22 mouse cellular contexts compared by ENCODE assay signal in genomic region chr16:47568051-47568450, GRCm38 (mm10).
"Had no signal": no experiment of that assay in that cellular context is flagged by ENCODE, and none has a peak within 500 bp of the region (broad histone marks: within the 10 kb centered on the region; RNA-seq: fewer than 3 reads in every experiment).

No protein-coding gene starts in this region.

- H3K27me3 ChIP-seq: embryonic facial prominence, embryonic 12.5 days; embryonic facial prominence, embryonic 13.5 days; embryonic facial prominence, embryonic 15.5 days; forebrain, embryonic 12.5 days; forebrain, embryonic 13.5 days; forebrain, embryonic 15.5 days; heart, embryonic 12.5 days had no signal

- H3K27ac ChIP-seq: embryonic facial prominence, embryonic 10.5 days; embryonic facial prominence, embryonic 12.5 days; embryonic facial prominence, embryonic 13.5 days; embryonic facial prominence, embryonic 15.5 days; forebrain, embryonic 10.5 days; forebrain, embryonic 12.5 days; forebrain, embryonic 13.5 days; forebrain, embryonic 15.5 days; gastrocnemius, adult 2 months; heart, adult 2 months; heart, embryonic 10.5 days had no signal

- DNase-seq: cerebellum, adult 8-10 months; embryo, embryonic 11 days; forebrain, postnatal 0 days; gastrocnemius, adult 2 months; gastrocnemius, postnatal 10 days; gastrocnemius, postnatal 14 days; gastrocnemius, postnatal 25 days; gastrocnemius, postnatal 36 days; heart, adult 11 months; heart, adult 18-20 months; heart, adult 2 months had no signal

- H3K36me3 ChIP-seq: embryonic facial prominence, embryonic 10.5 days; embryonic facial prominence, embryonic 12.5 days; embryonic facial prominence, embryonic 13.5 days; embryonic facial prominence, embryonic 15.5 days; forebrain, embryonic 10.5 days; forebrain, embryonic 12.5 days; forebrain, embryonic 15.5 days; heart, embryonic 10.5 days; heart, embryonic 12.5 days had no signal

- H3K4me1 ChIP-seq: embryonic facial prominence, embryonic 10.5 days; embryonic facial prominence, embryonic 12.5 days; embryonic facial prominence, embryonic 13.5 days; embryonic facial prominence, embryonic 15.5 days; forebrain, embryonic 10.5 days; forebrain, embryonic 12.5 days; forebrain, embryonic 13.5 days; forebrain, embryonic 15.5 days; heart, embryonic 10.5 days; heart, embryonic 12.5 days had no signal

- H3K4me3 ChIP-seq: embryonic facial prominence, embryonic 10.5 days; embryonic facial prominence, embryonic 12.5 days; embryonic facial prominence, embryonic 13.5 days; embryonic facial prominence, embryonic 15.5 days; erythroblast, embryonic 14.5 days; forebrain, embryonic 10.5 days; forebrain, embryonic 12.5 days; forebrain, embryonic 13.5 days; forebrain, embryonic 15.5 days; gastrocnemius, adult 2 months; heart, adult 2 months; heart, embryonic 10.5 days; heart, embryonic 12.5 days had no signal
